8 mouse cellular contexts compared by ENCODE assay signal in genomic region chr16:11526104-11526786, GRCm38 (mm10).
DNase-seq lines count a peak whose midpoint lies in the region; ATAC-seq and TF ChIP-seq lines count a peak whose summit lies in the region.

No protein-coding gene starts in this region.

- H3K9ac ChIP-seq in MEL (ENCODE audit: control insufficient read depth, low read depth, low read length, poor library complexity, severe bottlenecking), result no peak overlapping the region

- no peak for TF ChIP-seq EP300 in MEL (IDR thresholded peaks at IDR 0.05; ENCODE audit: low read depth in 1 of 2, low read length in 2 of 2)

- peaks cover 14% of the 10 kb centered on the region; the same call in 1 of the 2 replicates for H3K4me1 ChIP-seq in kidney, adult 2 months (ENCODE audit: control insufficient read depth, insufficient read depth, low read length)
- H3K4me1 ChIP-seq in MEL (ENCODE audit: control insufficient read depth in 1 of 2, insufficient read depth in 2 of 2, low read length in 2 of 2), result no peaks in the 10 kb centered on the region

- no peak overlapping the region; the same call in 1 of the 2 replicates for H3K27ac ChIP-seq in kidney, adult 2 months (ENCODE audit: insufficient read depth, low read depth, low read length)
- no peak overlapping the region for H3K27ac ChIP-seq in MEL (ENCODE audit: control insufficient read depth, low read depth, low read length)

- TF ChIP-seq RAD21 in MEL (IDR thresholded peaks at IDR 0.05; ENCODE audit: low read depth, low read length), result no peak

- H3K36me3 ChIP-seq in kidney, adult 2 months (ENCODE audit: control insufficient read depth, insufficient read depth, low read length), result no peaks in the 10 kb centered on the region; the same call in 1 of the 2 replicates
- H3K36me3 ChIP-seq in MEL (ENCODE audit: control insufficient read depth in 1 of 2, insufficient read depth in 2 of 2, low read length in 2 of 2), result no peaks in the 10 kb centered on the region

- H3K79me2 ChIP-seq in MEL (ENCODE audit: control insufficient read depth, insufficient read depth, low read length, poor library complexity), result no peaks in the 10 kb centered on the region

- peak; percentile 97 for ATAC-seq in common myeloid progenitor, adult 5-6 weeks (replicated peaks; ENCODE audit: low read depth, poor library complexity, severe bottlenecking)
- ATAC-seq in megakaryocyte-erythroid progenitor cell, adult 5-6 weeks (replicated peaks; ENCODE audit: low FRiP score, low TSS enrichment, poor library complexity, severe bottlenecking), result peak; percentile 78

- no peaks in the 10 kb centered on the region for H3K27me3 ChIP-seq in kidney, adult 2 months (replicated peaks; ENCODE audit: control insufficient read depth, insufficient read depth, low read length)
- no peaks in the 10 kb centered on the region for H3K27me3 ChIP-seq in MEL (ENCODE audit: control insufficient read depth in 1 of 2, insufficient read depth in 2 of 2, low read length in 2 of 2)

- 51% methylated on average over 10 of the region's 10 CpGs for WGBS in kidney, adult 2 months

- peak; percentile 52 for DNase-seq in kidney, adult 2 months
- no peak for DNase-seq in kidney, adult 18-20 months
- DNase-seq in MEL (ENCODE audit: low read depth, low spot score), result peak; percentile 31
- no peak for DNase-seq in ovary, postnatal 14 days (ENCODE audit: low spot score)
- DNase-seq in layer of hippocampus, adult 8-10 months (ENCODE audit: low spot score in 2 of 2), result no peak
- DNase-seq in frontal cortex, postnatal 10 days (ENCODE audit: low spot score in 2 of 2), result no peak

- H3K4me3 ChIP-seq in kidney, adult 2 months (ENCODE audit: insufficient read depth, low read depth, low read length), result no peak overlapping the region
- no peak overlapping the region for H3K4me3 ChIP-seq in MEL (ENCODE audit: control insufficient read depth in 1 of 2, insufficient read depth in 1 of 2, low read depth in 2 of 2, low read length in 2 of 2)

- no peaks in the 10 kb centered on the region for H3K9me3 ChIP-seq in MEL (replicated peaks; ENCODE audit: insufficient read depth, low read length)

- no peak for TF ChIP-seq CTCF in kidney, adult 2 months (conservative IDR thresholded peaks at IDR 0.05; ENCODE audit: insufficient read depth, insufficient read length, low read depth, low read length)
- TF ChIP-seq CTCF in MEL (IDR thresholded peaks at IDR 0.05 in 2 of 3, conservative IDR thresholded peaks at IDR 0.05 in 1 of 3; ENCODE audit: control insufficient read depth in 1 of 3, insufficient read depth in 1 of 3, low read depth in 2 of 3, low read length in 3 of 3, poor library complexity in 1 of 3, severe bottlenecking in 1 of 3), result no peak

- TF ChIP-seq POLR2A in kidney, adult 2 months (IDR thresholded peaks at IDR 0.05; ENCODE audit: low read depth, low read length), result no peak
- TF ChIP-seq POLR2A in MEL (IDR thresholded peaks at IDR 0.05; ENCODE audit: control insufficient read depth in 1 of 2, insufficient read depth in 1 of 2, low read depth in 1 of 2, low read length in 2 of 2, poor library complexity in 1 of 2), result no peak

TF ChIP-seq in MEL, 35 proteins besides CTCF, POLR2A, EP300 and RAD21:
- TF ChIP-seq RCOR1 (IDR thresholded peaks at IDR 0.05; ENCODE audit: low read depth, low read length) (no peak), CHD2 (IDR thresholded peaks at IDR 0.05; ENCODE audit: low read length) (no peak), TBP (IDR thresholded peaks at IDR 0.05; ENCODE audit: low read depth, low read length) (no peak), POLR2AphosphoS5 (IDR thresholded peaks at IDR 0.05; ENCODE audit: borderline replicate concordance, low read depth, low read length) (no peak), GATA1 (IDR thresholded peaks at IDR 0.05; ENCODE audit: low read depth, low read length) (no peak), MYB (IDR thresholded peaks at IDR 0.05; ENCODE audit: low read depth, low read length) (no peak), UBTF (IDR thresholded peaks at IDR 0.05; ENCODE audit: borderline replicate concordance, insufficient read depth, low read depth, low read length) (no peak), TAL1 (IDR thresholded peaks at IDR 0.05; ENCODE audit: low read length) (no peak)

Comparison
In these comparisons a context has a peak if more than half of its experiments do, and no peak if none do; other contexts are left out.
1. DNase-seq: peak in kidney, adult 2 months (single experiment) and MEL (single experiment); none in kidney, adult 18-20 months (single experiment), ovary, postnatal 14 days (single experiment), layer of hippocampus, adult 8-10 months (0 of 2) and frontal cortex, postnatal 10 days (0 of 2).